Mouse (Mus musculus) ES-E14 (cell line): ENCODE measurements around the gene Erc2.

Source experiments
- CHD2 ChIP-seq: IDR thresholded peaks from 2 replicates; pipeline ENCODE4 v1.6.1; 2014; ENCODE audit warnings: mild to moderate bottlenecking, low read depth, low read length, inconsistent platforms
- HCFC1 ChIP-seq: IDR thresholded peaks from 2 replicates; pipeline ENCODE4 v1.6.1; 2012; ENCODE audit warnings: low read length, inconsistent platforms, borderline replicate concordance; ENCODE audit not compliant: insufficient read depth
- MAFK ChIP-seq: IDR thresholded peaks from 2 replicates; pipeline ENCODE4 v1.6.1; 2014; ENCODE audit warnings: mild to moderate bottlenecking, low read depth, low read length, inconsistent platforms; ENCODE audit not compliant: insufficient read depth
- ZC3H11A ChIP-seq: IDR thresholded peaks from 2 replicates; pipeline ENCODE4 v1.6.1; 2012; ENCODE audit warnings: low read depth, mild to moderate bottlenecking, inconsistent platforms, low read length, borderline replicate concordance
- ZNF384 ChIP-seq: IDR thresholded peaks from 2 replicates; pipeline ENCODE4 v1.6.1; 2012; ENCODE audit warnings: low read depth, low read length, inconsistent platforms

DNA sequence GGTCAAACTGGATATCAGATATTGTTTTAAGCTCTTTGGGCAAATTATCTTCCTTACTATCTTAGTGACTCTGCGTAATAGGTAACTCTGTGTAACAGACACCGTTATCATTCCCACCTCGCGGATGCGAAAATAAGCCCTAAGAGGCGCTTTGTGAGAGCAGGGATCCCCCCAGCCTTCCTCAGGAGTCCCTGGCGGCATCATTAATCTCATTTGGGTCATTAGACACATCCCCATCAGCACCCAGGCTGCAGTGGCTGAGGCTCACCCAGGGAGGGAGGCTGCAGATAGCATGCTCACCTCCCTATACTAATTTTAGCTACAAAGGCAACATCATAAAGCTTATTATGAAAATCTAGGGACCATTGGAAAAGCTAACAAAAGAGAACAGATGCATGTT, 95.1 kb downstream of the Erc2 start:
- TF ChIP-seq CHD2 (no peak), HCFC1 (no peak), ZC3H11A (no peak), MAFK (no peak), ZNF384 (no peak)
